Mouse (Mus musculus): ENCODE measurements around the gene Thsd4.

DNA sequence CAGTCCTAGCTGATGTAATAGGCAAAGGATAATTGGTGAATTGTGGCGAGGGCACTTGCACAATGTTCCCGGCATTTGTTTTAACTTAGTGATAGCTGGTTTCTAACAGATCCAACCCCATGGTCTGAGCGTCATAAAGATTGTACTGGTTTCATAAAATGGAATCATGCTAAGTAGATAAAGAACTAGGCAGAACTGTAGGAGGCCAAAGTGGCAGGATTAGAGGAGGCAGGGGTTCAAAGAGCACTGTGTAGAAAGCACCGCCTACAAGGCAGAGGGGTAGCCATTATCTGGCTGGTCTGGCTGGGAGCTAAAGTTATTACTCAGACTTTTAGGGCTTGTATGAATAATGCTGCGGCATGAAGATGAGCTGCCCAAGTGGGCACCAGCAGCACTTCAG, 185.7 kb downstream of the Thsd4 start:
- no peak for TF ChIP-seq GATA1 (IDR thresholded peaks at IDR 0.05; ENCODE audit: borderline replicate concordance, low read length)
- no peak for TF ChIP-seq FLI1 (IDR thresholded peaks at IDR 0.05; ENCODE audit: low read length)
